Mouse (Mus musculus) CH12.LX (cell line): Measurements from ENCODE around the gene Olfr921. TPM values are rescaled to one million over a fixed set of nuclear protein-coding genes. Genes with fewer than 3 reads are reported as not detected.

ENCODE experiments used
- DNase-seq: peaks from one replicate; pipeline ENCODE4 v3.0.0-alpha.2; 2013; ENCODE audit errors: extremely low read depth
- H3K27ac ChIP-seq: 2 replicates; pipeline ENCODE4 v1.5.1; 2012; ENCODE audit warnings: low read depth, mild to moderate bottlenecking, control low read depth, moderate library complexity; ENCODE audit not compliant: insufficient read depth
- H3K27me3 ChIP-seq: replicated peaks from 2 replicates; pipeline ENCODE3; 2012; ENCODE audit warnings: inconsistent platforms
- H3K36me3 ChIP-seq, 2 experiments: replicated peaks in 1 of 2; 2 replicates each; pipeline versions ENCODE3 to v1.6.1; 2012; ENCODE audit warnings: inconsistent platforms in 1 of 2, low read length in 1 of 2, mild to moderate bottlenecking in 1 of 2, mixed read lengths in 1 of 2, moderate library complexity in 1 of 2; ENCODE audit not compliant: control insufficient read depth in 1 of 2, insufficient read depth in 1 of 2
- H3K4me1 ChIP-seq, 2 experiments: 2 replicates each; pipeline ENCODE4 v1.6.1; 2012; ENCODE audit warnings: inconsistent platforms in 1 of 2, moderate library complexity in 1 of 2; ENCODE audit not compliant: insufficient read depth in 2 of 2, control insufficient read depth in 1 of 2
- H3K4me2 ChIP-seq: 2 replicates; pipeline ENCODE4 v1.6.1; 2012; ENCODE audit warnings: low read depth, mild to moderate bottlenecking, control low read depth; ENCODE audit not compliant: poor library complexity, insufficient read depth, severe bottlenecking
- H3K4me3 ChIP-seq, 3 experiments: fragments of 150-350 bp in 1 of 3; sonication (generic) in 1 of 3; replicated peaks in 1 of 3; 2 replicates each; pipeline versions ENCODE3 to v1.5.1; 2011 to 2012; ENCODE audit warnings: low read depth in 2 of 3, low read length in 2 of 3, mild to moderate bottlenecking in 2 of 3, moderate library complexity in 2 of 3, control low read depth in 1 of 3, improper control_type of control experiment in 1 of 3, inconsistent platforms in 1 of 3, mixed read lengths in 1 of 3; ENCODE audit not compliant: poor library complexity in 1 of 3
- H3K79me2 ChIP-seq: replicated peaks from 2 replicates; pipeline ENCODE4 v1.6.1; 2012; ENCODE audit warnings: mild to moderate bottlenecking, moderate library complexity; ENCODE audit not compliant: control insufficient read depth, poor library complexity, insufficient read depth, severe bottlenecking; ENCODE audit errors: extremely low read depth
- H3K9ac ChIP-seq: 2 replicates; pipeline ENCODE4 v1.6.1; 2012; ENCODE audit warnings: low read depth, mild to moderate bottlenecking, control low read depth, moderate library complexity; ENCODE audit not compliant: insufficient read depth
- H3K9me3 ChIP-seq: replicated peaks from 2 replicates; pipeline ENCODE3; 2012; ENCODE audit warnings: low read length, inconsistent platforms, mixed read lengths
- CHD1 ChIP-seq: IDR thresholded peaks from 2 replicates; pipeline ENCODE4 v1.6.1; 2012; ENCODE audit warnings: low read depth, low read length, improper control_type of control experiment, inconsistent platforms
- E2F4 ChIP-seq: IDR thresholded peaks from 2 replicates; pipeline ENCODE4 v1.6.1; 2011; ENCODE audit warnings: low read depth, low read length, improper control_type of control experiment; ENCODE audit not compliant: insufficient replicate concordance
- HCFC1 ChIP-seq: IDR thresholded peaks from 2 replicates; pipeline ENCODE4 v1.6.1; 2012; ENCODE audit warnings: low read depth, mild to moderate bottlenecking, inconsistent platforms, low read length, improper control_type of control experiment
- JUN ChIP-seq: IDR thresholded peaks from 2 replicates; pipeline ENCODE4 v1.6.1; 2011; ENCODE audit warnings: low read depth, mild to moderate bottlenecking, low read length, improper control_type of control experiment, moderate library complexity; ENCODE audit not compliant: insufficient read depth
- JUND ChIP-seq: conservative IDR thresholded peaks from 2 replicates; pipeline ENCODE4 v1.6.1; 2011; ENCODE audit warnings: low read depth, low read length, improper control_type of control experiment
- MAX ChIP-seq: IDR thresholded peaks from 2 replicates; pipeline ENCODE4 v1.6.1; 2011; ENCODE audit warnings: low read length, improper control_type of control experiment
- MEF2A ChIP-seq: IDR thresholded peaks from 2 replicates; pipeline ENCODE4 v1.6.1; 2014; ENCODE audit warnings: low read depth, mild to moderate bottlenecking, inconsistent platforms, low read length, improper control_type of control experiment, borderline replicate concordance
- MXI1 ChIP-seq: IDR thresholded peaks from 2 replicates; pipeline ENCODE4 v1.6.1; 2011; ENCODE audit warnings: mild to moderate bottlenecking, low read depth, low read length, improper control_type of control experiment
- PAX5 ChIP-seq: IDR thresholded peaks from 2 replicates; pipeline ENCODE4 v1.6.1; 2012; ENCODE audit warnings: low read length, inconsistent platforms, mixed read lengths
- POLR2A ChIP-seq: IDR thresholded peaks from 2 replicates; pipeline ENCODE4 v1.6.1; 2011; ENCODE audit warnings: low read depth, mild to moderate bottlenecking, improper control_type of control experiment, low read length
- SMC3 ChIP-seq: IDR thresholded peaks from 2 replicates; pipeline ENCODE4 v1.6.1; 2011; ENCODE audit warnings: low read depth, low read length, improper control_type of control experiment
- TBP ChIP-seq: conservative IDR thresholded peaks from 2 replicates; pipeline ENCODE4 v1.6.1; 2011; ENCODE audit warnings: low read depth, low read length, improper control_type of control experiment
- TCF12 ChIP-seq: IDR thresholded peaks from 2 replicates; pipeline ENCODE4 v1.6.1; 2014; ENCODE audit warnings: low read depth, mild to moderate bottlenecking, inconsistent platforms, low read length, improper control_type of control experiment
- UBTF ChIP-seq: IDR thresholded peaks from 2 replicates; pipeline ENCODE4 v1.6.1; 2012; ENCODE audit warnings: low read depth, mild to moderate bottlenecking, inconsistent platforms, low read length, improper control_type of control experiment, moderate library complexity
- USF1 ChIP-seq: IDR thresholded peaks from 2 replicates; pipeline ENCODE4 v1.6.1; 2014; ENCODE audit warnings: low read depth, mild to moderate bottlenecking, inconsistent platforms, low read length, improper control_type of control experiment
- USF2 ChIP-seq: conservative IDR thresholded peaks from 2 replicates; pipeline ENCODE4 v1.6.1; 2011; ENCODE audit warnings: low read depth, low read length, improper control_type of control experiment
- ZNF384 ChIP-seq: IDR thresholded peaks from 2 replicates; pipeline ENCODE4 v1.6.1; 2012; ENCODE audit warnings: low read depth, low read length, improper control_type of control experiment, inconsistent platforms
- dilution Hi-C: fragments of 300-500 bp; cut with MboI; formaldehyde crosslinking; loops from 2 replicates; pipeline ENCODE4 v1.14.3; 2020; ENCODE audit warnings: low sequenced_read_pairs; ENCODE audit not compliant: extremely low pct_unique_long_range_greater_than_20kb, extremely low pct_ligation_motif_present
- in situ Hi-C: fragments of 300-500 bp; cut with MboI; formaldehyde crosslinking; loops from 3 replicates; pipeline ENCODE4 v1.14.3; 2019; ENCODE audit warnings: low sequenced_read_pairs, low pct_ligation_motif_present, low pct_unique_long_range_greater_than_20kb, mixed read lengths
- polyA plus RNA-seq: library from polyadenylated mRNA; unstranded; fragments of >175 nt; gene quantifications from 2 replicates; pipeline ENCODE4 v1.2.1, GENCODE M21; 2012; ENCODE audit warnings: low read depth; ENCODE audit not compliant: insufficient read length
- total RNA-seq, 2 experiments: library from RNA; depleted of rRNA; stranded (reverse); fragments of 300-350 nt in 1 of 2; fragments of >200 nt in 1 of 2; gene quantifications; 2 replicates each; pipeline ENCODE4 v1.2.3; 2012 to 2014

Gene Olfr921
- total RNA-seq (2012; rRNA removed), result not detected in 2 replicates
- total RNA-seq (2014; rRNA removed), result not detected in 2 replicates
- not detected in 2 replicates for polyA plus RNA-seq

DNA sequence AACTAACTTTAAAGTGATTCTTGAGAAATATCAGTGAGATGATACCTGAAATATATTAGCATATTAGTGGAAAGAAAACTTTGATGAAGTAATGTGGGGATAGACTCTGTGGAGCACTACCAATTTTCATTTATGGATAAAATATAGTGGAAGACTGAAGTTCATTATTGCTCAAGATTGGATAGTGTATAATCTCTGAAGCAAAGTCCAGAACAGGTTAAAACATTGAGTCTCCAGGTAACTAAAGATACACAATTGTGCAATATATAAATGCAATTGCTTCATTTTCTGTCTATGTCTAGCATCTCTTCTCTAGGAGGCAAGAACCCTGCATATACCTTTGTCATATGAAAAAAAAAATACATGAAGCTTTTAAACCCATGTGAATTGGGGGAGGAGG lies at the start of gene Olfr921:
TSS of gene Olfr921 (plus strand) at position 301 of the 400 bp plus-strand sequence.
- Histone ChIP-seq H3K4me1 (no peaks in the 10 kb centered on the region), H3K27me3 (no peaks in the 10 kb centered on the region), H3K9ac (no peak within 1 kb of the TSS), H3K4me3 (no peak within 1 kb of the TSS), H3K4me2 (no peak within 1 kb of the TSS), H3K79me2 (no peaks in the 10 kb centered on the region), H3K27ac (no peak within 1 kb of the TSS), H3K9me3 (no peaks in the 10 kb centered on the region), H3K36me3 (no peaks in the 10 kb centered on the region)
- TF ChIP-seq CHD1 (no peak), TCF12 (no peak), MEF2A (no peak), MXI1 (no peak), MAX (no peak), USF1 (no peak), UBTF (no peak), TBP (no peak)
- in situ Hi-C loops (no loop called here), dilution Hi-C loops (no loop called here)
- no peak for DNase-seq

DNA sequence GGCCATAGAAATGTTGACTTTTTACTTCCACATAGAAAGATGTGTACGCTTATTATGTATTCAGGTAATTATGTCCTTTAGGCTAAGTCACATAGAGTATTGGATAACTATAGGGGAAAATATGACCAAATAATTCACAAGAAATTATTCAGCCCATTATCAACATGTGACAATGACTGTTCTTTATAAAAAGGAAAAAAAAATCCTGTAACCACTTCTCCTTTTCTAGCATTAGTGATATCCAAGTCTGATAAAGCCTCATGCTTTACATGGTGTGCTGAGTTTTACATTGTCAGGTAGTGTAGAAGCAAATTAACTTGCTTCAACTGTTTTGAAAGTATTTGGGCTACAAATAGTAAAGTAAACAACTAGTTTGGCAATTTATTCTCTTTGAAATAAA lies 48.8 kb upstream of the Olfr921 start:
- no peak for DNase-seq
- Histone ChIP-seq H3K4me3 (no peak overlapping the region), H3K9me3 (no peaks in the 10 kb centered on the region), H3K4me2 (no peak overlapping the region), H3K9ac (no peak overlapping the region), H3K79me2 (no peaks in the 10 kb centered on the region), H3K36me3 (peaks cover 4 to 60% of the 10 kb centered on the region in 2 experiments), H3K27ac (no peak overlapping the region), H3K4me1 (peaks cover 0 to 22% of the 10 kb centered on the region in 2 experiments; a peak in 3 of 4 replicates), H3K27me3 (no peaks in the 10 kb centered on the region)
- dilution Hi-C loops (no loop called here), in situ Hi-C loops (no loop called here)
- TF ChIP-seq JUN (no peak), HCFC1 (no peak), JUND (no peak), SMC3 (no peak), MEF2A (no peak), ZNF384 (no peak), E2F4 (no peak), POLR2A (no peak), UBTF (no peak), USF2 (no peak), USF1 (no peak), PAX5 (no peak)
